Mouse (Mus musculus) neural tube, embryonic 14.5 days (tissue): ENCODE results near the gene Isca1. TPM values are rescaled to one million over a fixed set of nuclear protein-coding genes. Genes with fewer than 3 reads are reported as not detected.

Source experiments
- ATAC-seq: fragments of 200-750 bp; cut with Nextera tagmentation; 2 replicates; pipeline ENCODE4 v1.8.0; 2017; ENCODE audit warnings: low read depth, mild to moderate bottlenecking, moderate TSS enrichment, moderate library complexity
- H3K27ac ChIP-seq: fragments of 300-500 bp; sonication (generic); 2 replicates; pipeline ENCODE4 v1.5.1; 2014; ENCODE audit warnings: low read depth, mild to moderate bottlenecking, control low read depth, low read length, moderate library complexity, mixed read lengths
- H3K27me3 ChIP-seq: fragments of 300-500 bp; sonication (generic); 2 replicates; pipeline ENCODE4 v1.6.1; 2014; ENCODE audit warnings: low read length; ENCODE audit not compliant: control insufficient read depth, insufficient read depth
- H3K36me3 ChIP-seq: fragments of 300-500 bp; sonication (generic); 2 replicates; pipeline ENCODE4 v1.6.1; 2014; ENCODE audit warnings: low read length, mixed read lengths; ENCODE audit not compliant: control insufficient read depth, insufficient read depth
- H3K4me1 ChIP-seq: fragments of 300-500 bp; sonication (generic); 2 replicates; pipeline ENCODE4 v1.6.1; 2014; ENCODE audit warnings: low read length; ENCODE audit not compliant: control insufficient read depth, insufficient read depth
- H3K4me2 ChIP-seq: fragments of 300-500 bp; sonication (generic); 2 replicates; pipeline ENCODE4 v1.6.1; 2014; ENCODE audit warnings: mild to moderate bottlenecking, low read depth, low read length, control low read depth
- H3K4me3 ChIP-seq: fragments of 300-500 bp; sonication (generic); 2 replicates; pipeline ENCODE4 v1.5.1; 2014; ENCODE audit warnings: low read depth, low read length, control low read depth, mixed read lengths
- H3K9ac ChIP-seq: fragments of 300-500 bp; sonication (generic); replicated peaks from 2 replicates; pipeline ENCODE4 v1.6.1; 2014; ENCODE audit warnings: low read depth, mild to moderate bottlenecking, control low read depth, low read length, mixed read lengths
- H3K9me3 ChIP-seq: fragments of 300-500 bp; sonication (generic); 2 replicates; pipeline ENCODE4 v1.6.1; 2016; ENCODE audit warnings: low read length; ENCODE audit not compliant: control insufficient read depth
- WGBS: fragments of 180-500 bp; shearing (Covaris S2); extraction: QIAGEN DNeasy Blood & Tissue Kit; methylation state at CpG from one replicate; pipeline ENCODE4 v1.1.7; 2014; 5-methylcytosine and 5-hydroxymethylcytosine counted together
- polyA plus RNA-seq: library from polyadenylated mRNA; unstranded; fragments of >200 nt; fragmentation: Nextera tagmentation; extraction: Ambion mirVana; gene quantifications from 2 replicates; pipeline ENCODE4 v1.2.1, GENCODE M21; 2014

Isca1 gene
- polyA plus RNA-seq, 1 experiment from 2014 or later = 200 TPM

DNA sequence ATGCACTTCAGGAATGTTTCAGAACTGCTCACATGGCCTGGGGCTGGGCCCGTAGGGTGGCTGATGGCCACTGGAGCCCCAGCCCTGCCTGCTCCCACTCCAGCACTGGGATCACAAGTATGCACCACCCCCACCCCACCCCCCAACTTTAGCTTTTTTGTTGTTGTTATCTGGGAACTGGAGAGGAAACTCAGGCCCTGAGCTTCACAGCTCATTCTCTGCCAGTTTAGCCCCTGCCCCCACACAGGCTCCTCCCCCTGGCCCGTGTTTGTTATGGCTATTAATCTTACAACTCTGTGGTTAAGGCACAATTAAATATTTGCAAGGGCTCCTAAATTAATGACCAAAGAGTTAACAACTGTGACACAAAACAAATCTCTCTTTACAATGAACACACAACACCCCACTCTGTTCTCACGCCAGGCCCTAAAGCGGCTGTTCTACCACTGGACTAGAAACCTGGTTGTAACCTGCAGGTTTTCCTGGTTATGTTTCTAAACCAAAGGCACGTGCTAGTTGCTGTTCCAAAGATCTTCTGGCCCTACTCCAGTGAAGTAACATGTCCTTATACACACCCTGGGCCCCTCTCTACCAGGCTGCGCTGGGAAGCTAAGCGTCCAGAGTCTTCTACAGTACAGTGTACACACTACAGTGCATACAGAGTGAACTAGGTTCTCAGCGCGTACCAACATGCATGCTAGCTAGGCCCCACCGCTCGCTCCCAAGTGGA, 2.7 kb downstream of the Isca1 start:
- Histone ChIP-seq H3K27ac (no peak overlapping the region), H3K4me2 (peak overlapping the region; percentile 16; the same call in 1 of the 2 replicates), H3K4me3 (no peak overlapping the region), H3K9me3 (no peaks in the 10 kb centered on the region), H3K9ac (no peak overlapping the region), H3K4me1 (peaks cover 27% of the 10 kb centered on the region), H3K27me3 (no peaks in the 10 kb centered on the region), H3K36me3 (no peaks in the 10 kb centered on the region)
- no peak for ATAC-seq
- 67% methylated on average over 11 of the region's 11 CpGs for WGBS

DNA sequence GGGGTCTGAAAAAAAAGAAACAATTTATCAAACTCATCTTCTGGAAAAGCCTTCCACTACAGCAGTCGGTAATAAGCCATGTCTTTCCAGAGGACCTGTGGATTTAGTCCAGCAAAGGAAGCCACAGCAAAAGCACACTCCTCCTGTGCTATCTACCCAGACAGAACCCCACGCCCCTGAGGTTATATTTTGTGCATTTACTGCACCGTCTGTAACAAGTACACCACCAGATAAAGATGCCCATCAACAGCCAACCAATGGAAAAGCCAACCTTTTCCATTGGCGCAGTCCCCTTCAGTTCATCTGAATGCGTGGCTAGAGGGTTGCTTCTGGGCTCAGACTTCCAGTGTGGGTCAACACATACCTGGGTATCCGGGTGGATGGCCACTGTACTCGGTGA, 6.8 kb downstream of the Isca1 start:
- H3K4me3 ChIP-seq = no peak overlapping the region
- no peak overlapping the region for H3K9ac ChIP-seq
- WGBS = 94% methylated on average over 7 of the region's 7 CpGs
- H3K36me3 ChIP-seq = peaks cover 25% of the 10 kb centered on the region
- no peak overlapping the region for H3K27ac ChIP-seq
- peaks cover 15% of the 10 kb centered on the region for H3K4me1 ChIP-seq
- no peaks in the 10 kb centered on the region for H3K9me3 ChIP-seq
- H3K4me2 ChIP-seq = no peak overlapping the region
- ATAC-seq = no peak
- no peaks in the 10 kb centered on the region for H3K27me3 ChIP-seq

DNA sequence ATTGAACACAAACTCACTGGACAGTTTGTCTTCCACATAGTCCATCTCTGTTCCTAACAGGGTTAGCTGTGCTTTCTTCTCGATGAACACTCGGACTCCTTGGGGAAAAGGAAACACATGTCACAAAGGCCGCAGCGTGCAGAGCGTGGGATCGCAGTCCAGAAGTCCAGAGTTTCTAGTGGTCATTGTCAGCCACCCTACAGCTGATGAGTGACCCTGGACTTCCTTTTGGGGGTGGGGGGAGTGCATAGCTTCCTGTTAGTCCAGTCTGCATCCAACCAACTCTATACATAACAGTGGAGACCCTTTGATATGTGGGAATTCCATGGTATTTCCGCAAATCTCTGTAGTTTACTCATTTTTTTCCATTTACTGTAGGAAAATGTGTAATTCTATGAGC, 12.7 kb downstream of the Isca1 start:
- H3K27me3 ChIP-seq = no peaks in the 10 kb centered on the region
- ATAC-seq = no peak
- no peak overlapping the region for H3K4me3 ChIP-seq
- H3K4me1 ChIP-seq = no peaks in the 10 kb centered on the region
- WGBS = 88% methylated on average over 7 of the region's 7 CpGs
- no peaks in the 10 kb centered on the region for H3K9me3 ChIP-seq
- no peak overlapping the region for H3K27ac ChIP-seq
- H3K9ac ChIP-seq = no peak overlapping the region
- no peak overlapping the region for H3K4me2 ChIP-seq
- H3K36me3 ChIP-seq = peaks cover 40% of the 10 kb centered on the region

DNA sequence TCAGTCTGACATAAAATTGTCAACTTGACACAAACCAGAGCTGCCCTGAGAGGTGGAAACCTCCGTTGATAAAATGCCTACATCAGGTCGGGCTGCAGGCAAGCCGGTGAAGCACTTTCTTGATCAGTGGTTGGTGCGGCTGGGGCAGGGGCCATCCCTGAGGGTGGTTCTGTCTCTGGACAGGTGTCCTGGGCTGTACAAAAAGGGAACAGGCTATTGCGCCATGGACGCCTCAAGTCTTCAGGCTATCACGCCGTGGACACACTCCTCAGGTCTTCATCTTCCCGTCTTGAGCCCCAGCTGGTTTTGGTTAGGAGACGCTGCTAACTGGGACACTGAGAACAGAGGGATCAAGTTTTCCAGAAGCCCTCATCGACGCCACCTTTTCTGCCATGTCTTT, 19.3 kb downstream of the Isca1 start:
- Histone ChIP-seq H3K36me3 (peaks cover 6% of the 10 kb centered on the region; the same call in 1 of the 2 replicates), H3K9ac (no peak overlapping the region), H3K4me3 (no peak overlapping the region), H3K9me3 (no peaks in the 10 kb centered on the region), H3K4me2 (no peak overlapping the region), H3K4me1 (no peaks in the 10 kb centered on the region), H3K27me3 (no peaks in the 10 kb centered on the region), H3K27ac (no peak overlapping the region)
- ATAC-seq = no peak
- WGBS = 87% methylated on average over 12 of the region's 12 CpGs

DNA sequence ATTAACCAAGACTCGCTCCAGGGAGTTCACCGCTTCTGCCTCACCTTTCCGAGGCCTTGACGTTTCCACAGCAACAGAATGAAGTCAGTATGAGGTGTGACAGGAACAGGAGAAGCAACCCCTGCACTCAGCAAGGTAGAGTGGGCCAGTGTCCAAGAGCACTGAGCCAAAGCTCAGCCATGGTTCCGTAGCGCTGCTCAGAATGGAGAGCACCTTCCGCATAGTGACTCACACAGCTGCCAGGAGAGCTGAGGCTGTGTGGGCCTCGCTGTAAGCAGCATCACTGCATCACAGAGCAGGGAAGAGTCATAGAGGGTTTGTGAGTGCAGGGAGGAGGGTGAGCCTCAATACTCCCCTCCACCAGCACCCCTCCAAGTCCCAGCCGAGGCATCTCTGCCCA, 22.9 kb downstream of the Isca1 start, which contains the start of gene 1700014D04Rik:
Gene 1700014D04Rik (minus strand): TSS at position 42 of the 400 bp plus-strand sequence.
- no peak for ATAC-seq
- Histone ChIP-seq H3K4me1 (no peaks in the 10 kb centered on the region), H3K4me3 (no peak within 1 kb of the TSS), H3K4me2 (no peak within 1 kb of the TSS), H3K9ac (no peak within 1 kb of the TSS), H3K36me3 (no peaks in the 10 kb centered on the region), H3K27ac (no peak within 1 kb of the TSS), H3K9me3 (no peaks in the 10 kb centered on the region), H3K27me3 (no peaks in the 10 kb centered on the region)
- WGBS = 82% methylated on average over 9 of the region's 9 CpGs

DNA sequence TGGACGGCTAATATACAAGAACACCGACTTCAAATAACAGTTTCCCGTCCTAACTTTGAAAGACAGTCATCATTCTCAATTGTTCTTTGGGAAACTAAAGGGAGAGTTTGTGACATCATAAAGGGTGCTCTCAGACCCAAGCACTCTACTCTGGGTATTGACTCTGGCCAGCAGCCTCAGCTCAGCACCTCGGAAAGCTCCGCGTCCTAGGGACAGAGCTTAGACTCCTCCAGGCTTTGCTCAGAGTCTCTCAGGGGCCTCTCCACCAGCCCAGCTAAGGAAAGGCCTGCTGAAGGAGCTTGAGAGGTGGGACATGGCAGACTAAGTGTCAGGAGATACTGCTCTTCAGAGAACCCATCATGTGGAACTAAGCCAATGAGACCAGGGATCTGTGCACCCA, 23.4 kb downstream of the Isca1 start:
- WGBS = 71% methylated on average over 6 of the region's 6 CpGs
- Histone ChIP-seq H3K27me3 (no peaks in the 10 kb centered on the region), H3K4me1 (no peaks in the 10 kb centered on the region), H3K27ac (no peak overlapping the region), H3K4me2 (no peak overlapping the region), H3K9ac (no peak overlapping the region), H3K4me3 (no peak overlapping the region), H3K9me3 (no peaks in the 10 kb centered on the region), H3K36me3 (no peaks in the 10 kb centered on the region)
- ATAC-seq = no peak

DNA sequence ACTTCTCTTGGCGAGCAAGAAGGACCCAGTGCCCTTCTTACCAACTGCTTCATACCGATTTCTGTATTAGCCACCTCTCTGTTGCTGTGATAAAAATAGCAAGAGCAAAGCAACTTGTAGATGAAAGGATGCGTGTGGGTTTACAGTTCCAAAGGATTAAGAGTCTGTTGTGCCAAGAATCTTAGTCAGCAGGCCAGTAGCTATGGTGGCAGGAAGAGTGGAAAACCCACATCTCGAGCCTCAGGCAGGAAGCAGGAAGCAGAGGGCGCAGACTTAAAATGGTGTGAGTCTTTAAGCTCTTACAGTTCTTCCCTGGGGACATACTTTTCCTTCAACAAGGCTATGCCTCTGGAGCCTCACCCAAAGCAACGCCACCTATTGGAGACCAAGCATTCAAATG, 24.1 kb downstream of the Isca1 start:
- WGBS = 88% methylated on average over 6 of the region's 6 CpGs
- no peaks in the 10 kb centered on the region for H3K4me1 ChIP-seq
- H3K27ac ChIP-seq = no peak overlapping the region
- no peak overlapping the region for H3K9ac ChIP-seq
- no peaks in the 10 kb centered on the region for H3K9me3 ChIP-seq
- no peak overlapping the region for H3K4me2 ChIP-seq
- no peaks in the 10 kb centered on the region for H3K27me3 ChIP-seq
- no peaks in the 10 kb centered on the region for H3K36me3 ChIP-seq
- ATAC-seq = no peak
- H3K4me3 ChIP-seq = no peak overlapping the region

DNA sequence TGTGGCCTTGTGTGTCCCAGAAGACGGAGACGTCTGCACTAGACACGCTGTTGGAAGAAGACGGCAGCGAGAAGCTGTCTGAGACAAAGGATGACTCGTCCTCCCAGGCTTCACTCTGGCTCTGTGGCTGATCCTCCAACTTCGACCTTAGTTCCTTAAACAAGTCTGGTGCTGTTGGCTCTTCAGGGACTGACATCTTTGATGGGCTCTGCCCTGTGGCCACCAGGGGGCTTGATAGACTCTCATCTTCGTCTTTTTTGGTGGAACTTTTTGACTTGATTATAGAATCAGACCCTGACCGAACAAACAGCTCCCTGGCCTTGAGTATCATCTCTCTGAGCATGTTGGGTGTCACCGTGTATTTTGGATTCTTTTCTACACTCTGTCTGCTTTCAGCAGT, 27.9 kb downstream of the Isca1 start:
- no peaks in the 10 kb centered on the region for H3K9me3 ChIP-seq
- H3K9ac ChIP-seq = no peak overlapping the region
- H3K4me1 ChIP-seq = no peaks in the 10 kb centered on the region
- H3K4me2 ChIP-seq = no peak overlapping the region
- H3K27me3 ChIP-seq = no peaks in the 10 kb centered on the region
- H3K27ac ChIP-seq = no peak overlapping the region
- no peaks in the 10 kb centered on the region for H3K36me3 ChIP-seq
- no peak overlapping the region for H3K4me3 ChIP-seq
- no peak for ATAC-seq
- 81% methylated on average over 10 of the region's 10 CpGs for WGBS

DNA sequence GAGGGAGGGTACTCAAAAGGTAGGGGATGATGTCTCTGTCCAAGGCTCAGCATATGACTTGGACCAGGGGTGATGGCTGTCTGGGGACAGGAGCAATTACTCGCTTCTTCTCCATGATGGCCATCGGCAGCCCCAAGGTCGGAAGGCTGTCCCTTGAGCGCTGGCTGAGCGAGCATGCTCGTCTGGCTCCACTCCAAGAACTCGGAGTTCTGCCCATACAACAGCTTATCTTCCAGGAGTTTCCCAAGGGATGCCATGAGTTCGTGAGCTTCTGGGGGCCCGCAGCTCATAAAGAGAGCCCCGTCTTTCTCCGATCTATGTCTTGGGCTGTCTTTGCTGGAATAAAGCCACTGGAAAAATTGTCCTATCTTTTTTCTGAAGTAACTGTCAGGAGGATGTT, 28.5 kb downstream of the Isca1 start:
- Histone ChIP-seq H3K27ac (no peak overlapping the region), H3K36me3 (no peaks in the 10 kb centered on the region), H3K4me3 (no peak overlapping the region), H3K9ac (no peak overlapping the region), H3K9me3 (no peaks in the 10 kb centered on the region), H3K4me2 (no peak overlapping the region), H3K4me1 (no peaks in the 10 kb centered on the region), H3K27me3 (no peaks in the 10 kb centered on the region)
- 82% methylated on average over 11 of the region's 11 CpGs for WGBS
- ATAC-seq = no peak
